Mouse (Mus musculus): ENCODE measurements at regions not wholly inside any gene's neighbourhood (a gene's known extent, or its start where the extent isn't known, plus 50 kb on each side); places are given as distances from the start of the nearest gene placed in this dataset.

DNA sequence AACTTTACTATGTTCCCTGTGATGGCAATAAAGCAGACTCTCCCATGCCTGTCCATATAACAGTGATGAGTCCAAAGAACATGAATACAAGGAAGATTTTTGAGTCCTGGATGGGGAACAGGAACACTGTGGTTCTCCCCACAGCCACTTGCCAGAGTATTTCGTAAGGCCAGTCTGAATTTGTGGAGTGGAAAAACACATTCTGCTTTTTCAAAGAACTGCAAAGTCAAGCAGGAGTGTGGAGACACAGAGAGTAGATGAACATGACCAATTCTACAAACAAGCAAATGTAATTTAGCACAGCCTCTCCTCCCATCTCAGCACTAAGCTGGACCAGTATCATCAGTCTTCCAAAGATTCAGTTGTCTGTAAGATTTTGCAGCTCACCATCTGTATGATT, 280.0 kb upstream of the Tbc1d5 start:
- H3K4me3 ChIP-seq (ENCODE audit: insufficient read depth, low read depth, low read length): no peak overlapping the region
- no peaks in the 10 kb centered on the region for H3K4me1 ChIP-seq (ENCODE audit: control insufficient read depth, insufficient read depth, low read length)
- WGBS: 96% methylated on average over 1 of the region's 1 CpGs
- TF ChIP-seq POLR2A (IDR thresholded peaks at IDR 0.05; ENCODE audit: insufficient read depth, low read depth, low read length) (no peak), CTCF (IDR thresholded peaks at IDR 0.05; ENCODE audit: insufficient read depth, low read depth, low read length) (no peak)
- no peak overlapping the region for H3K27ac ChIP-seq (ENCODE audit: insufficient read depth, low read depth, low read length)

DNA sequence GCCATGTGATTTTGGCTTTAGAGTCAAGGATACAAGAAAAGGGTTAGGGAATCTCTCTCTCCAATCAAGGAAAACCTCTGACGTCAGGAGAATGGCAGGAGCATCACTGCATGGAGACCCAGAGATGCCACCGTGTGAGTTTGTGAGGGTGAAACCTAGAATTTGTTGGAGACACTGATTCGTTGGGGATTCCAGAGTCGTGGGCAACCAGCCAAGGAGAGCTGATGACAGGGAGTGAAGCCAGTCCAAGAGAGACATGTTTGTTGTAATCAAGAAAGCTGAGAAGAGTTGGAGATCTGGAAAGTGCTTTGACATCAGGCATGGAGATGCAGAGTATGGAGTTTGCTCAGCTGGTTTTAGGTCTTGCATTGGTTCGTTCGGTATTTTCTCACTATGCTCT, 236.6 kb upstream of the Tbc1d5 start:
- H3K4me3 ChIP-seq (ENCODE audit: insufficient read depth, low read depth, low read length): no peak overlapping the region
- no peaks in the 10 kb centered on the region for H3K4me1 ChIP-seq (ENCODE audit: control insufficient read depth, insufficient read depth, low read length)
- TF ChIP-seq CTCF (IDR thresholded peaks at IDR 0.05; ENCODE audit: insufficient read depth, low read depth, low read length) (no peak), POLR2A (IDR thresholded peaks at IDR 0.05; ENCODE audit: insufficient read depth, low read depth, low read length) (no peak)
- 77% methylated on average over 6 of the region's 6 CpGs for WGBS
- H3K27ac ChIP-seq (ENCODE audit: insufficient read depth, low read depth, low read length): no peak overlapping the region

DNA sequence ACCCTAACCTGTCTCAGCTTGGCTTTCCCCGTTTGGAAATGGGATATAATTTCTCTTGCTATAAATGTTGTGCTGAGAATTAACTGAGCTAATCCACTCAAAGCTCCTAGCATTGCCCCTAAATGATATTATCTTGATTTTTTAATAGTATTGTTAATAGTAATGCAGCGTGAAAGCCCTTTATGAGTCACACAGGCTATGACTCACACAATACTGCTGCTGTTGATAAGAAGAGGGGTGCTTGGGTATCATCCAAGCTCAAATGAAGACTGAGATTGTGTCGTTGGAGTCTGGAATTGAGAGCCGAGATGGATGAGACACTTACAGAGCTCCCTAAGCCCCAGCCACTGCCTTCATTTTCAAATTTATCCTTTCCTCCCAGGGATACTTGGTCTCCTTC, 235.2 kb upstream of the Tbc1d5 start:
- no peak for TF ChIP-seq CTCF (IDR thresholded peaks at IDR 0.05; ENCODE audit: insufficient read depth, low read depth, low read length)
- TF ChIP-seq POLR2A (IDR thresholded peaks at IDR 0.05; ENCODE audit: insufficient read depth, low read depth, low read length): no peak
- 33% methylated on average over 4 of the region's 4 CpGs for WGBS
- no peaks in the 10 kb centered on the region for H3K4me1 ChIP-seq (ENCODE audit: control insufficient read depth, insufficient read depth, low read length)
- H3K27ac ChIP-seq (ENCODE audit: insufficient read depth, low read depth, low read length): no peak overlapping the region
- no peak overlapping the region for H3K4me3 ChIP-seq (ENCODE audit: insufficient read depth, low read depth, low read length)

DNA sequence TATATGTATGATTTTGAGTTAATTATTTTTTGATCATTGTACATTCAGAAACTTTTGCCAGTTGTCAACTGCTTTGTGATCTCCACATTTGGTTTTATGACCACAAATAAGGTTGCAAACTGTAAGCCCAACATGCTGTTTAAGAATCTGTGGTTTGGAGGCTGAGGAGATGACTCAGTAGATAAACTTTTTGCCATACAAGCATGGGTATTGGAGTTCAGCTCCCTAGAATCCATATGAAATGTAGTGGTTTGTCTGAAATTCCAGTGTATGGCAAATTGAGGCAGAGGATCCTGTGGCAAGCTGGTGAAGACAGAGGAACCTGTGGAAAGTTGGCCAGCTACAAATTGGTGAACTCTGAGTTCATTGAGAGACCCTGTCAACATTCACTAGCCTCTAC, 234.6 kb upstream of the Tbc1d5 start:
- H3K4me3 ChIP-seq (ENCODE audit: insufficient read depth, low read depth, low read length): no peak overlapping the region
- no peak overlapping the region for H3K27ac ChIP-seq (ENCODE audit: insufficient read depth, low read depth, low read length)
- TF ChIP-seq POLR2A (IDR thresholded peaks at IDR 0.05; ENCODE audit: insufficient read depth, low read depth, low read length) (no peak), CTCF (IDR thresholded peaks at IDR 0.05; ENCODE audit: insufficient read depth, low read depth, low read length) (no peak)

DNA sequence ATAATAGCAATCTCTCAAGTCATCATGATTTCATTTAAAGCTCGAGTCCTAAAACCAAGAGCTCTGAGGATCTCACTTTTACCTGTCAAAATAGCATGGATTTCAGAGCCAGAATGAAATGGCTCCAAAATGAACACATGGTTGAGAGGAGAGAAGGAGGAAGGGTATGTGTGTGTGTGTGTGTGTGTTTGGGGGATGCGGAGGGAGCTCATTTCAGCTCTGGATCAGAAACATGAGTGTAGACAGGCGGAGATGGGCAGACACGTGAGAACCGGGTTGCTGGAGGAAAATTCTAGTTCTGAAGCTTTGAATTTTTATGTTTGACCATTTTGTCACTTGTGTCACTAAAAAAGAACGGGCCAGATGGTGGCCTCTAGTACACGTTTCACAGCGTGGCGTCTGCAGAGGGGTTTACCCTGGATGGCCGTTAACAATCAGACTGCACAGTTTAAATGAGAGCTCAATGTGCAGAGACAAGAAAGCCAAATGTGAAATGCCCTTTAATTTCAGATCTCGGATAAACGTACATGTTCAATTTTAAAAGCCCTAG, 232.5 kb upstream of the Tbc1d5 start:
- TF ChIP-seq CTCF (IDR thresholded peaks at IDR 0.05; ENCODE audit: insufficient read depth, low read depth, low read length) (no peak), POLR2A (IDR thresholded peaks at IDR 0.05; ENCODE audit: insufficient read depth, low read depth, low read length) (no peak)
- 95% methylated on average over 12 of the region's 12 CpGs for WGBS
- Histone ChIP-seq H3K4me1 (ENCODE audit: control insufficient read depth, insufficient read depth, low read length) (no peaks in the 10 kb centered on the region), H3K27ac (ENCODE audit: insufficient read depth, low read depth, low read length) (no peak overlapping the region), H3K4me3 (ENCODE audit: insufficient read depth, low read depth, low read length) (no peak overlapping the region)

More for the DNA sequence above, 234.6 kb upstream of the Tbc1d5 start:
- H3K4me1 ChIP-seq (ENCODE audit: control insufficient read depth, insufficient read depth, low read length): no peaks in the 10 kb centered on the region

DNA sequence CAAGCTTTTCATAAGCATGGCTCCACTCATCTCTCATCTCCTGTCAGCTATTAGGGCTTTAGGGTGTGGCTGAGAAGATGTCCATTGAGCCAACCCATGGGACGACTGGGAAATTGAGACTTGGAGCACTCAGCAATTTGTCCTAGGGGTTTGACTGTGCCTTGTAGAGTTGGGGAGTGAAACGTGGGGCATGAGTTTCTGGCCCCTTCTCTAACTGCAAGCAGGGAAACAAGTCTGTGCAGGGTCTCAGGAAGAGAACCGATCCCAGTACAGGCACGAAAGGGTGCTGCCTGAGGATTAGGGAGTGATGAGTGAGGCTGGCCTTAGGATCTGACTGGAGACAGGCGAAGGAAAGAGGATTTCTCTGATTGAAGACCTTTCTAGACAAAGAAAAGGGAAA, 229.7 kb upstream of the Tbc1d5 start:
- WGBS: 72% methylated on average over 5 of the region's 5 CpGs
- TF ChIP-seq CTCF (IDR thresholded peaks at IDR 0.05; ENCODE audit: insufficient read depth, low read depth, low read length) (no peak), POLR2A (IDR thresholded peaks at IDR 0.05; ENCODE audit: insufficient read depth, low read depth, low read length) (no peak)
- Histone ChIP-seq H3K27ac (ENCODE audit: insufficient read depth, low read depth, low read length) (no peak overlapping the region), H3K4me1 (ENCODE audit: control insufficient read depth, insufficient read depth, low read length) (no peaks in the 10 kb centered on the region), H3K4me3 (ENCODE audit: insufficient read depth, low read depth, low read length) (no peak overlapping the region)

DNA sequence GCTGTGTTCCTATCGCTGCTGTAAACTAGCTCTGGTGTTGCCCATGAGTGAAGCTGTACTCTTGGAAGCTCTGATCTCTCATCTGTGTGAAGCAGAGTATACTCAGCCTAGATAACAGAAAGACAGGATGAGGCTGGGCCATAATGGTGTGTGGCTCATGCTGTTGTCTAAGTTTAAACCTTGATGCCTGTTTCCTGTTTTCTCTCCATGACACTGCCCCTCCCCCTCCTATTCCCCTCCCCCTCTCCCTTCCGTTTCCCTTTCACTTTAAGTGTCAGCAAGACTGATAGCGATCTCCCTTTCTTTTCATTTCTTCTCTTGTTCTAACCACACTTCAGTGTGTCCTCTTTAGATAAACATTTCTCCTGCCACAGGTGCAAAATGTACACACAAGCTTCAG, 229.2 kb upstream of the Tbc1d5 start:
- no peaks in the 10 kb centered on the region for H3K4me1 ChIP-seq (ENCODE audit: control insufficient read depth, insufficient read depth, low read length)
- WGBS: 76% methylated on average over 3 of the region's 3 CpGs
- no peak overlapping the region for H3K27ac ChIP-seq (ENCODE audit: insufficient read depth, low read depth, low read length)
- H3K4me3 ChIP-seq (ENCODE audit: insufficient read depth, low read depth, low read length): no peak overlapping the region
- no peak for TF ChIP-seq POLR2A (IDR thresholded peaks at IDR 0.05; ENCODE audit: insufficient read depth, low read depth, low read length)
- no peak for TF ChIP-seq CTCF (IDR thresholded peaks at IDR 0.05; ENCODE audit: insufficient read depth, low read depth, low read length)

DNA sequence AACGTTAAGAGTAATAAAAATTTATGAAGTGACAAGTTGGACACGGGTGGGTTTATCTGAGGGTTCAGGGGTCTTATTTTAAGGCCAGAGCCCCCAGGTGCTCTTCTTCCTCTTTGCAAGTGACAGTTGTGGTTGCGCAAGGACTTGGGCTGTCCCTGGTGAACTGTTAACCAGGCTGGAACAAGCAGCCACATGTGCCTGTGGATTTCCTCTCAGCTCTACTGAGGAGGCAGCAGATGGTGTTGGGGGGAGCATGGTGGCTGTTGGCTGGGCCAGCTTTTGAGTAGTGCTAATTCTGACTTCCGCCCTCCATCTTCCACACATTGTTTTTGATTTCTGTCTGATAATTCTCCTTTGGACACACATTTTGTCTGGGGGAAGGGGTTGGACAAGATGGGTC, 227.9 kb upstream of the Tbc1d5 start:
- Histone ChIP-seq H3K4me3 (ENCODE audit: insufficient read depth, low read depth, low read length) (no peak overlapping the region), H3K27ac (ENCODE audit: insufficient read depth, low read depth, low read length) (no peak overlapping the region), H3K4me1 (ENCODE audit: control insufficient read depth, insufficient read depth, low read length) (no peaks in the 10 kb centered on the region)
- WGBS: 93% methylated on average over 4 of the region's 4 CpGs
- TF ChIP-seq CTCF (IDR thresholded peaks at IDR 0.05; ENCODE audit: insufficient read depth, low read depth, low read length): no peak
- no peak for TF ChIP-seq POLR2A (IDR thresholded peaks at IDR 0.05; ENCODE audit: insufficient read depth, low read depth, low read length)

DNA sequence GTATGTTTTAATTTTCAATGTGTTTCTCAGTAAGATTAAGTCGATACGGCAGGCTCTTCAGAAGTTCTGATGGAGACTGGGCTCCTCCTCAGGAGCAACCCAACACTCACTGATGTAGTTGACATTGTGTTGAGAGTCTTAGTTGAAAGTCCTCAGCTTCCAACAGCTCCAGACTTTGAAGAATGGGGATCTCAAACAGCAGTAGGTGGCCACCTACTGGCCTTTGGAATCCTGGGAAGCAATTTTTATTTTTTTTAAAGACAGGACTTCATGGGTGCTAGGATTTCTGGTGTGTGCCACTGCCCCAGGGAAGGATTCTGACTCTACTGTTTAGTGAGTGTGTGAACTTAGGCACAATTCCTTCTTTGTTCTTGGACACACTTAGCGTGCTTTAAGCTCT, 225.9 kb upstream of the Tbc1d5 start:
- TF ChIP-seq POLR2A (IDR thresholded peaks at IDR 0.05; ENCODE audit: insufficient read depth, low read depth, low read length): no peak
- no peak for TF ChIP-seq CTCF (IDR thresholded peaks at IDR 0.05; ENCODE audit: insufficient read depth, low read depth, low read length)
- no peak overlapping the region for H3K27ac ChIP-seq (ENCODE audit: insufficient read depth, low read depth, low read length)
- 80% methylated on average over 3 of the region's 3 CpGs for WGBS

DNA sequence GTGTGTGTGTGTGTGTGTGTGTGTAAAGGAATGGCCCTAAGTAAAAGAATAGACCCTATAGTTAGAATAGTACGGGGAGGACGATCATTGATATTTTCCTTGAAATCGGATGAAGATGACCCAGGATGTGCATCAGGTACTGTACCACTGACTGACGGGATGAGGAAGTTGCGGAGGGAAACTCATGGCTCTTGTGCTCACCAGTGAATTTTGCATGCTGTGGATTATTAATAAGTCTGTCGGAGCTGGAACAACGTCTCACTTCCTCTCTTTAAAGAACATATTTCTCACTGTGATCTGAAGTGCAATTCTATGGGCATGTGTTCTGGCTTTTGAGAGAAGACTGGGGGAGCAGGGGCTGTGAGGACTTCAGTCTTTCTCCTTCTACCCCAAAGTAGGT, 218.8 kb upstream of the Tbc1d5 start:
- Histone ChIP-seq H3K4me3 (ENCODE audit: insufficient read depth, low read depth, low read length) (no peak overlapping the region), H3K27ac (ENCODE audit: insufficient read depth, low read depth, low read length) (no peak overlapping the region), H3K4me1 (ENCODE audit: control insufficient read depth, insufficient read depth, low read length) (peaks cover 4% of the 10 kb centered on the region; the same call in 1 of the 2 replicates)
- TF ChIP-seq CTCF (IDR thresholded peaks at IDR 0.05; ENCODE audit: insufficient read depth, low read depth, low read length): no peak
- TF ChIP-seq POLR2A (IDR thresholded peaks at IDR 0.05; ENCODE audit: insufficient read depth, low read depth, low read length): no peak
- WGBS: 94% methylated on average over 7 of the region's 7 CpGs

More for the DNA sequence above, 225.9 kb upstream of the Tbc1d5 start:
- H3K4me3 ChIP-seq (ENCODE audit: insufficient read depth, low read depth, low read length): no peak overlapping the region
- no peaks in the 10 kb centered on the region for H3K4me1 ChIP-seq (ENCODE audit: control insufficient read depth, insufficient read depth, low read length)
